Mouse (Mus musculus): ENCODE results near the gene Pkp4.

Gene Pkp4

GRCm38 (mm10) chr2:59331093-59331492 lies 170.4 kb downstream of the Pkp4 start:
- in situ Hi-C loops (cut with MboI; ENCODE audit: low sequenced_read_pairs) = no loop called here

- in situ Hi-C loops (cut with MboI; ENCODE audit: low sequenced_read_pairs) = no loop called here
Measured at GRCm38 (mm10) chr2:59332523-59332922, 171.9 kb downstream of the Pkp4 start.

GRCm38 (mm10) chr2:59338501-59338900 lies 177.9 kb downstream of the Pkp4 start:
- in situ Hi-C loops (cut with MboI; ENCODE audit: low sequenced_read_pairs) = no loop called here

- in situ Hi-C loops (cut with MboI; ENCODE audit: low sequenced_read_pairs) = no loop called here
Measured at GRCm38 (mm10) chr2:59338926-59339325, 178.3 kb downstream of the Pkp4 start.

- in situ Hi-C loops (cut with MboI; ENCODE audit: low sequenced_read_pairs) = no loop called here
Measured at GRCm38 (mm10) chr2:59339776-59340539, 179.3 kb downstream of the Pkp4 start.

- in situ Hi-C loops (cut with MboI; ENCODE audit: low sequenced_read_pairs) = no loop called here
Measured at GRCm38 (mm10) chr2:59340878-59341277, 180.2 kb downstream of the Pkp4 start.

GRCm38 (mm10) chr2:59342591-59343210 lies 182.1 kb downstream of the Pkp4 start:
- in situ Hi-C loops (cut with MboI; ENCODE audit: low sequenced_read_pairs) = no loop called here

GRCm38 (mm10) chr2:59343834-59344233 lies 183.2 kb downstream of the Pkp4 start:
- in situ Hi-C loops (cut with MboI; ENCODE audit: low sequenced_read_pairs) = no loop called here

- in situ Hi-C loops (cut with MboI; ENCODE audit: low sequenced_read_pairs) = no loop called here
Measured at GRCm38 (mm10) chr2:59344699-59345098, 184.0 kb downstream of the Pkp4 start.

GRCm38 (mm10) chr2:59345141-59345839 lies 184.6 kb downstream of the Pkp4 start:
- in situ Hi-C loops (cut with MboI; ENCODE audit: low sequenced_read_pairs) = no loop called here

GRCm38 (mm10) chr2:59346443-59346842 lies 185.8 kb downstream of the Pkp4 start:
- in situ Hi-C loops (cut with MboI; ENCODE audit: low sequenced_read_pairs) = no loop called here

GRCm38 (mm10) chr2:59348585-59348984 lies 187.9 kb downstream of the Pkp4 start:
- in situ Hi-C loops (cut with MboI; ENCODE audit: low sequenced_read_pairs) = no loop called here

GRCm38 (mm10) chr2:59350094-59350493 lies 189.4 kb downstream of the Pkp4 start:
- in situ Hi-C loops (cut with MboI; ENCODE audit: low sequenced_read_pairs) = no loop called here

GRCm38 (mm10) chr2:59351303-59352099 lies 190.9 kb downstream of the Pkp4 start:
- in situ Hi-C loops (cut with MboI; ENCODE audit: low sequenced_read_pairs) = no loop called here

GRCm38 (mm10) chr2:59353821-59354220 lies 193.2 kb downstream of the Pkp4 start:
- in situ Hi-C loops (cut with MboI; ENCODE audit: low sequenced_read_pairs) = no loop called here

GRCm38 (mm10) chr2:59355531-59356289 lies 195.1 kb downstream of the Pkp4 start:
- in situ Hi-C loops (cut with MboI; ENCODE audit: low sequenced_read_pairs) = no loop called here

- in situ Hi-C loops (cut with MboI; ENCODE audit: low sequenced_read_pairs) = no loop called here
Measured at GRCm38 (mm10) chr2:59359760-59360342, 199.2 kb downstream of the Pkp4 start.

GRCm38 (mm10) chr2:59361350-59361780 lies 200.7 kb downstream of the Pkp4 start:
- in situ Hi-C loops (cut with MboI; ENCODE audit: low sequenced_read_pairs) = no loop called here

- in situ Hi-C loops (cut with MboI; ENCODE audit: low sequenced_read_pairs) = no loop called here
Measured at GRCm38 (mm10) chr2:59364156-59364842, 203.6 kb downstream of the Pkp4 start.

Data from CH12F3 (cell line).